Mouse (Mus musculus): Measurements from ENCODE around the gene Zp1. TPM values are rescaled to one million over a fixed set of nuclear protein-coding genes. Genes with fewer than 3 reads are reported as not detected.
A peak's percentile ranks its signal among the peaks of the same experiment; 100 is the strongest.

Zp1 gene
- polyA plus RNA-seq, 1 experiment: not detected

DNA sequence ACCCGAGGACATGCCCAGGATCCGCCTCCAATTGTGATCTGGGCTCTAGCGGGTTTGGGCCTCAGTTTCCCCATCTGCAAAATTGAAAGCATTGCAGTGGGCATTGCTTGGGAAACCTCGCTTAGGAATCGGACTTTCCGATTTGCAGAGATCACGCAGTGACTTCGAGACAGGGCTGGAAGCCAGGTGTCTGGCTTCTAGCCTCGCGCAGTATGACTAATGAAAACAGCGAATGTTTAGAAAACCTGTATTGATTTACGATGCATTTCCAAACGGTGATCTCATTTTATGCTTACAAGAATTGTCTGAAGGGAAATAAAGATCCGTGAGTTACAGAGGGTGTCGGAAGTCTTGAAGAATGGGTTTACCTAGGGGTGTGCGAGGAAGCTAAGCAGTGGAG is 24.7 kb downstream of the Zp1 start:
- H3K27me3 ChIP-seq (ENCODE audit: control insufficient read depth): no peaks in the 10 kb centered on the region
- peaks cover 37% of the 10 kb centered on the region for H3K36me3 ChIP-seq (ENCODE audit: control insufficient read depth)
- peaks cover 32% of the 10 kb centered on the region for H3K4me1 ChIP-seq (ENCODE audit: control insufficient read depth)
- no peak for TF ChIP-seq TAL1 (IDR thresholded peaks at IDR 0.05; ENCODE audit: low read length)
- TF ChIP-seq GATA1 (IDR thresholded peaks at IDR 0.05; ENCODE audit: low read length): no peak
- no peaks in the 10 kb centered on the region for H3K9me3 ChIP-seq (ENCODE audit: control insufficient read depth, low read length)
- peak overlapping the region; percentile 88 for H3K4me3 ChIP-seq (replicated peaks)

DNA sequence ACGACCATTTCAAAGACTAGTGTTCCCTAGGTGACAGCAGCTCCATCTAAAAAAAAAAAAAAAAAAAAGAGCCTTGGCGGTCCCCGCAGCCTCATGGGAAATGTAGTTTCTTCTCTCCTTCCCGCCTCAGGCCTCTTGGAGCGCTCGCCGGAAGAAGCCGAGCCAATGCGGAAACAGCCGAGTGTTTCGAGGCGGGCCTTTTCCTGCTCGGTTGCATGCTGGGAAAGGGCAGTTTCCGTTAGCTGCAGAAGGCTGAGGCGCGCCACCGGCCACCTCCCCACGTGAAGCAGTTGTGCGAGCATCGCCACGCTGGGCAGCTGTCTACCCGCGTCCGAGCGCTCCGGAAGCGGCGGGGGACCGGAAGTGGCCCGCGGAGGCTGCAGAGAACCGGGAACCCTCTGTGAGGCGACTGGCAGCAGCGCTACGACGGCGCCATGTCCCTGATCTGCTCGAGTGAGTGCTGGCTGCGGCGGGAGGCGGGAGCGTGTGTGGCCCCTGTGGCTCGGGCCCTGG is 25.4 kb downstream of the Zp1 start, which contains the start of gene Prpf19:
Gene Prpf19, plus strand, starts transcription at position 216 of the 513 bp plus-strand sequence.
- TF ChIP-seq TAL1 (IDR thresholded peaks at IDR 0.05; ENCODE audit: low read length) (no peak), GATA1 (IDR thresholded peaks at IDR 0.05; ENCODE audit: low read length) (no peak)
- peak within 1 kb of the TSS; percentile 88 for H3K4me3 ChIP-seq (replicated peaks)

GRCm38 (mm10) chr19:10892201-10892600 is 28.2 kb downstream of the Zp1 start:
- no peak overlapping the region for H3K4me3 ChIP-seq (replicated peaks)

More for the DNA sequence above, 25.4 kb downstream of the Zp1 start, which contains the start of gene Prpf19:
- Histone ChIP-seq H3K36me3 (ENCODE audit: control insufficient read depth) (peaks cover 30% of the 10 kb centered on the region), H3K4me1 (ENCODE audit: control insufficient read depth) (peaks cover 32% of the 10 kb centered on the region), H3K27me3 (ENCODE audit: control insufficient read depth) (no peaks in the 10 kb centered on the region), H3K9me3 (ENCODE audit: control insufficient read depth, low read length) (no peaks in the 10 kb centered on the region)

DNA sequence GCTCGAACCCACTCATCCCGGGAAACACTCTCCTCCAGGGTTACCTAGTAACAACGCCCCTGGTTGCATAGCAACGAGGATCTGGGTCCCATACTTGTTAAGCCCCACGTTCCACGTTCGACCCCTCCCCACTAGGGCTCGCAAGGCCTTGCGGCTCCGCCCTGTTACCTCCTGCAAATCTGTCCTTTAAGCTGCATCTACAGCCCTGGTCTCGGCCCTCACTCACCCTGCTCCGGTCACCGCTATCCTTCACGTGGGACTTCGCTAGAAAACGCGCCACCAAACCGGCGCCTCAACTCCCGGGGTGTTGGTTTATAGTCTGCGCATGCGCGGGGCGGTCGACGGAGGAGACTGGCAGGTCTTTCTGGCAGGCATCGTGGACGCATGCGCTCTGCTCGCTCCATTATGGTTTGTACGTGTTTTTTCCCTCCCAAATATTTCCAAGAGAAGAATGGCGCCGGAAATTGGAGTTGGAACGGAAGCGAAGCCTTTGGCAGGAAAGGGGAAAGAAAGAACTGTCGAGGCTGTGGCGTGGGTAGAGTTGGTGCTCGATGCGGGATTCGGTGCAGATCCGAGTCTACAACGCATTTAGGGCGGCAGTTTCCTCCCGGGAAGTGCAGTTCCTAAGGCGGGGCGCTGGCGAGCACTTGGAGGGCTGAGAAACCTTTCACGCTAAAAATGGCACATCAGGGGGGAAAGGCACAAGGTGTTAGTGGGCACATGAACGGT is 38.8 kb downstream of the Zp1 start, which contains the start of gene Tmem109:
Gene Tmem109, minus strand, starts transcription at position 576 of the 729 bp plus-strand sequence.
- peaks cover 26% of the 10 kb centered on the region for H3K4me1 ChIP-seq (ENCODE audit: control insufficient read depth)
- TF ChIP-seq GATA1 (IDR thresholded peaks at IDR 0.05; ENCODE audit: low read length) (no peak), TAL1 (IDR thresholded peaks at IDR 0.05; ENCODE audit: low read length) (no peak)
- H3K4me3 ChIP-seq (replicated peaks): peak within 1 kb of the TSS; percentile 72
- H3K36me3 ChIP-seq (ENCODE audit: control insufficient read depth): no peaks in the 10 kb centered on the region
- no peaks in the 10 kb centered on the region for H3K9me3 ChIP-seq (ENCODE audit: control insufficient read depth, low read length)
- H3K27me3 ChIP-seq (ENCODE audit: control insufficient read depth): no peaks in the 10 kb centered on the region; the same call in 1 of the 2 replicates

More at GRCm38 (mm10) chr19:10892201-10892600, 28.2 kb downstream of the Zp1 start:
- no peaks in the 10 kb centered on the region for H3K27me3 ChIP-seq (ENCODE audit: control insufficient read depth)
- H3K9me3 ChIP-seq (ENCODE audit: control insufficient read depth, low read length): no peaks in the 10 kb centered on the region
- peaks cover 29% of the 10 kb centered on the region for H3K4me1 ChIP-seq (ENCODE audit: control insufficient read depth)
- TF ChIP-seq TAL1 (IDR thresholded peaks at IDR 0.05; ENCODE audit: low read length): no peak
- TF ChIP-seq GATA1 (IDR thresholded peaks at IDR 0.05; ENCODE audit: low read length): no peak
- H3K36me3 ChIP-seq (ENCODE audit: control insufficient read depth): peaks cover 2% of the 10 kb centered on the region

- H3K4me3 ChIP-seq (replicated peaks): peak overlapping the region; percentile 72
- TF ChIP-seq TAL1 (IDR thresholded peaks at IDR 0.05; ENCODE audit: low read length) (no peak), GATA1 (IDR thresholded peaks at IDR 0.05; ENCODE audit: low read length) (no peak)
- peaks cover 26% of the 10 kb centered on the region for H3K4me1 ChIP-seq (ENCODE audit: control insufficient read depth)
- no peaks in the 10 kb centered on the region; the same call in 1 of the 2 replicates for H3K27me3 ChIP-seq (ENCODE audit: control insufficient read depth)
- H3K9me3 ChIP-seq (ENCODE audit: control insufficient read depth, low read length): no peaks in the 10 kb centered on the region
- no peaks in the 10 kb centered on the region for H3K36me3 ChIP-seq (ENCODE audit: control insufficient read depth)
Observed at GRCm38 (mm10) chr19:10880975-10881425, 39.4 kb downstream of the Zp1 start.

DNA sequence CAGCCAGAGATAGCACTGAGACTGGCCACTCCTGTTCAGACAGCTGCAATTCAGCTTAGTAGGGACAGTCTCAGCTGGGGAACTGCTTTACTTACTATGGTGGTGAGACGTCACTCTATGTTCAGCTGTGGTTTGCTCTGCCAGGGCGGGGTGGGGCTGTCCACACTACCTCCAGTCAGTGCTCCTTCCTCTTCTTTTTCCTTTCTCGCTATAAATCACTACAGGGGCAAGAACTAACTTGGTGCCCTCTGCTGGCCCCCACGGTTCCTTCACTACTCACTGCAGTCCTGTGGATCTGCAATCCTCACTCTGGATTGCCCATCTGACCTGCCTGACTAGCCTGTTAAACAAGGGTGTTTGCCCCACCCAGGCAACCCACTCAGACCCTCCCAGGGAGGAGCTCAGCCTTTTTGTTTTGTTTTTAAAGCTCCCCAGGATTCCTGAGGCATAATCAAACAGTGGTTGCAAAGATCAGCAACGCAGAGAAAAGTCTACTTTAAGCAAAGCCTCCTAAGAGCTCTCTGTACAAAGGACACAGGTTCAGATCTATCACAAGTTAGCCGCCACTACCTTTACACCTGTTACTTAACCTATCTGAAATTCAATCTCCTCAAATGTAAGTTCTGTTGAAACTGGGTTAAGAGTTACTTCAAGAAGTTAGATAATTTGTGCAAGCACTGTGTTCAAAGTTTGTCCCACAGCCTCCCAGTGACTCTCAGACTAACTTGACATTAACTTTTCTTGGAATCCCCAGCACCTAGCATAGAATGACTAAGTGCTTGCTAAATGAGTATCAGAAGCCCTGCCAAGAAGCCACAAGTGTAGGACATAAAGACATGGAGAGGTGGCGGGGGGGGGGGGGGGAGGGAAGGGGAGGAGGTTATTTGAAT is 40.1 kb downstream of the Zp1 start:
- H3K27me3 ChIP-seq (ENCODE audit: control insufficient read depth): no peaks in the 10 kb centered on the region; the same call in 1 of the 2 replicates
- TF ChIP-seq GATA1 (IDR thresholded peaks at IDR 0.05; ENCODE audit: low read length): no peak
- TF ChIP-seq TAL1 (IDR thresholded peaks at IDR 0.05; ENCODE audit: low read length): no peak
- no peaks in the 10 kb centered on the region for H3K9me3 ChIP-seq (ENCODE audit: control insufficient read depth, low read length)
- no peaks in the 10 kb centered on the region for H3K36me3 ChIP-seq (ENCODE audit: control insufficient read depth)
- peaks cover 26% of the 10 kb centered on the region for H3K4me1 ChIP-seq (ENCODE audit: control insufficient read depth)
- H3K4me3 ChIP-seq (replicated peaks): peak overlapping the region; percentile 72

DNA sequence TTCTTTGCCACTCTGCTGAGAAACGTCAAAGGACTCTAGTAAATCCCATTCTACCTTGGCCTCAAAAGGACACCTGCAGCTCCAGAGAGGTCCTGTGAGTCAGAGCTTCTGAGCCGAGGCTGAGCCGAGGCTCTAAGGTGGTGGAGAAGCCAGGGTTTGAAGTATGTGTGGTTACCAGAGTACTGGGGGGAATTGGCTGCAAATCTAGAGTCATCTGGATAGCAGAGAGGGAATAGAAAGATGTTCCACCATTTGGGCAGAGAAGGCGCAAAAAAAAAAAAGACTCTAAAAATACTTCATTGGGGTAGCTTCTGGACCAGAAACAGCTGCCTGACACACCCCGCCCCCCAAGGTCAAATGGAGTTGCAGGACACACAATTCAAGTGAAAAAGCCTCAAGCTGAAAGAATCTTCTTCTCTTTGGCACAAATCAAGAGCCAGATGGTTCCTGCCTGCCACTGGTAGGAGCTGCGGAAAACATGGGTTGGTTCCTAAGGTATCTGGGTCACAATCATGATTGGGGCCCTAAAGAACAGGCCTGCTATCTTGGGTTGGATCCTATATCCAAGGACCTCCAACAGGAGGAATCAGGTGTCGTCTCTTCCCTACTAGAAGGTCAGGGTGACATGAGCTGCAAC is 42.1 kb downstream of the Zp1 start:
- TF ChIP-seq GATA1 (IDR thresholded peaks at IDR 0.05; ENCODE audit: low read length): no peak
- no peak for TF ChIP-seq TAL1 (IDR thresholded peaks at IDR 0.05; ENCODE audit: low read length)
- H3K9me3 ChIP-seq (ENCODE audit: control insufficient read depth, low read length): no peaks in the 10 kb centered on the region
- H3K4me3 ChIP-seq (replicated peaks): no peak overlapping the region
- H3K36me3 ChIP-seq (ENCODE audit: control insufficient read depth): peaks cover 11% of the 10 kb centered on the region
- no peaks in the 10 kb centered on the region; the same call in 1 of the 2 replicates for H3K27me3 ChIP-seq (ENCODE audit: control insufficient read depth)
- peaks cover 26% of the 10 kb centered on the region for H3K4me1 ChIP-seq (ENCODE audit: control insufficient read depth)

DNA sequence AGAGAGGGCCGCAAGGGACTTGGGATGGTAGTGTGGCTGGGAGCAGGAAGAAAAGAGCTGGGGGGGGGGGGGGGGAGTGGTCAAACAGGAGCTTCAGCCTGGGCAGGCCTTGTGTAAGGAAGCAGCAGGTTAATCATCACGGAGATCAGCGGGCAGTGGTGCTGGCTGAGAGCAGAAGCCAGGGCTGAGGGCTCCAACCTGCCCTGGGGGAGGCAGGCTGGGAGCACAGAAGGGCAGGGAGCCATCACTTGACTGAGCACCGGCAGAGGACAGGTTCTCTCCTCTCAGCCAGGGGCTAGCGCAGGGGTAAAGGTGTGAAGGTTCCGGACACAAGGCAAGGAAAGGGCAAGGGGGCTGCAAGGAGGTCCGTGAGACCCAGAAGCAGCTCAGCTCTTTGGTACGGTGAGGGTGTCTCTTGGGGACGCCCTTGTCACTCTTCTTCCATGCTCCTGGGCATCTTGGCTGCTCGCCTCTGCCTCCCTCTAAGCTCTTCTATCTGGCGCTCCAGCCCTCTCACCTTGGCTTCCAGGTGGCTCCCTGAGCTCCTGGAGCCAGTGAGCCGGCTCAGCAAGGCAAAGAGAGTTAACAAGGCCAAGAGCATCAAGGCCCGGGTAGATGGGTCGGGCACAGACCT is 49.0 kb downstream of the Zp1 start:
- Histone ChIP-seq H3K27me3 (ENCODE audit: control insufficient read depth) (peaks cover 25% of the 10 kb centered on the region), H3K9me3 (ENCODE audit: control insufficient read depth, low read length) (no peaks in the 10 kb centered on the region), H3K4me1 (ENCODE audit: control insufficient read depth) (peaks cover 5% of the 10 kb centered on the region), H3K36me3 (ENCODE audit: control insufficient read depth) (peaks cover 33% of the 10 kb centered on the region), H3K4me3 (replicated peaks) (no peak overlapping the region)
- TF ChIP-seq TAL1 (IDR thresholded peaks at IDR 0.05; ENCODE audit: low read length): no peak
- TF ChIP-seq GATA1 (IDR thresholded peaks at IDR 0.05; ENCODE audit: low read length): no peak

All from erythroblast, embryonic 14.5 days (primary cell).